Mouse (Mus musculus) gastrocnemius, postnatal 14 days (tissue): ENCODE measurements around the gene Krt34. TPM values are rescaled to one million over a fixed set of nuclear protein-coding genes. Genes with fewer than 3 reads are reported as not detected.
A peak's percentile ranks its signal among the peaks of the same experiment; 100 is the strongest.

ENCODE experiments used
- DNase-seq: peaks from one replicate; pipeline ENCODE4 v3.0.0; 2021; ENCODE audit warnings: mixed read lengths
- intact Hi-C: fragments of 180-260 bp; cut with DNase I; formaldehyde crosslinking; loops from one replicate; pipeline ENCODE4 v1.15.1; 2025; ENCODE audit warnings: low total_unique reads
- total RNA-seq, 2 experiments: library from RNA; stranded (reverse); gene quantifications; 2 replicates each; pipeline ENCODE4 v1.2.3; 2021

The Krt34 gene
- total RNA-seq, 2 experiments from 2014 or later, result not detected

DNA sequence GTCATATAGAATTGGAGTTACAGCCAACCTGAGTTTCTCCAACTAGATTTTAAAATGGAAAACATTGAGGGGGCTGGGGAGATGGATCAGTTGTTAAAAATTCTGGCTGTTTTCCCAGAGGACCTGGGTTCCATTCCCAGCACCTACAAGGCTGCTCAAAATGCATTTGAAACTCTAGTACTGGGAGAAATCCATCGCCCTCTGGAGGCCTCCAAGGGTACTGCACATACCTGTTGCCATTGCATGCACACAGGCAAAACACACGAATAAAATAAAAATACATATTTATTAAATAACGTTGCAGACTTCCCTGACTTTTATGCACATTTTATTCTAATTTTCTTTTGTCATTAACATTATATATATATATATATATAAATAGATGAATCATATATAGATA is 34.7 kb downstream of the Krt34 start:
- no peak for DNase-seq
- intact Hi-C loops, result loop anchor here (10.0 kb wide), 1 partner anchor 542 kb away; no protein-coding TSS in a partner anchor

- intact Hi-C loops, result loop anchor here (10.0 kb wide), 1 partner anchor 541 kb away; no protein-coding TSS in a partner anchor
- no peak for DNase-seq
Measured at GRCm38 (mm10) chr11:100005905-100006304, 35.4 kb downstream of the Krt34 start.

DNA sequence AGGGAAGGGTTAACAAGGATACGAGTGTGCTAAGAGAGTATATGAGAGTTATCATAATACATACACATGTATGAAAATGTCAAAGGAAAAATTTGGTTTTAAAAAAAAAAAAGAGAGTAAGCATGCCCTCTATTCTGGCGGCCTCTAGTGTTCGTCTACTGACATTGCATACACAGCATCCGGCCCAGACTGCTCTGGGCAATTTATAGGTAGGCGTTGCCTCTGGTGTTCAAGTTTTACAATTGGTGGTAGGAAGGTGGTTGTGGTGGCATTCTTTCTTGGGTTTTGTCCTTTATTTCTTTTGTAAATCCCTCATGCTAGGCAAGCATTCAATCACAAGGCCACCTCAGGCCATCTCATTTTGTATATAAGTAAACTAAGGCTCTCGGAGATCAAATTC is 36.5 kb downstream of the Krt34 start:
- intact Hi-C loops, result loop anchor here (10.0 kb wide), 1 partner anchor 540 kb away; no protein-coding TSS in a partner anchor
- peak; percentile 28 for DNase-seq

DNA sequence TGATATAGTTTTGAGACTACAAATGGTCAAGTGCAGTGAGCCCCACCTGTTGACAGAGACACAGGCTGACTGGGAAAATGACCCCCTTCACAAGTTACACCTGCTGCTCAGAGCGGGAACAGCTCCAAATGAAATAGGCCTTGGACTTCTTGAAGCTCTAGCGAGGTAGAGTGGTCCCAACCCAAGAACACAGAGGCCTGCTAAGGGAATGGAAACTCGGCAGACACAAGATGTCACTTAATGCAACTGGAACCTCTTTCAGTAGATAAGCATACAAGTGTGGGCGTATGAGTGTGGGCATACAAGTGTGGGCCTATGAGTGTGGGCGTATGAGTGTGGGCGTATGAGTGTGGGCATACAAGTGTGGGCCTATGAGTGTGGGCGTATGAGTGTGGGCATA is 42.3 kb downstream of the Krt34 start:
- no peak for DNase-seq
- intact Hi-C loops, result no loop called here

- intact Hi-C loops, result no loop called here
Measured at GRCm38 (mm10) chr11:99994384-99994661, 47.0 kb downstream of the Krt34 start.

DNA sequence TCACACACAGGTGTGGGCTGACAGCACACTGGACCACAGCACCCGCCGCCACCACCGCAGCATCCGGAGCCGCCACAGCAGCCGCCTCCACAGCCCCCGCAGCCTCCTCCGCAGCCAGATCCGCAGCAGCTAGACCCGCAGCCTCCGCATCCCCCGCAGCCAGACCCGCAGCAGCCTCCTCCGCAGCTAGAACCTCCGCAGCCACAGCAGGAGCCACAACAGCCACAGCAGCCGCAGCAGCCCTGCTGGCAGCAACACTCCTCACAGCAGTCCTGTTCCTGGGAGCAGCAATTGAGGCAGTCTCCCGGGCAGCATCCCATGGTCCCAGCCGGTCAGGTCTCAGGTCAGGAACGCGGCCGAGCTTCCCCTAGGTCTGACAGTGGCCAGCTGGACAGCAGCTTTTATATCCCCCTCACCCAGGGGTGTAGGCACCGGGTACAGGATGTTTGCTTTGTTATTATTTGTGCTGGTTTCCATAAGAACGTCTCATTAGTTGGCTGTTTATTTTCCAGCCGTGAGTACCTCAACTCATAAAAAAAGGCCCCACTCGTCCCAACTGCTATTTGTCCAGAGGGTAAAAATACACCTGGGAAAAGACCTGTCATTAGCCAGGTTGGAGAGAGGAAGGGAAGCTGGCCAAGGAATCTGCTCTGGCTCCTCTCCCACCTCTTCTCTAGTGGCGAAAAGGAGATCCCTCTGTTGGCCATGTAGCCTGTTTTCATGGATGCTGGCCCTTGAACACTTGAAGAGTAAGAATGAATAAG is 47.6 kb downstream of the Krt34 start, which contains the start of gene Krtap17-1:
Gene Krtap17-1 (minus strand): TSS at position 375 of the 764 bp plus-strand sequence.
- intact Hi-C loops, result no loop called here

More at GRCm38 (mm10) chr11:99994384-99994661, 47.0 kb downstream of the Krt34 start:
- DNase-seq, result no peak

GRCm38 (mm10) chr11:99990571-99990970 is 50.8 kb downstream of the Krt34 start:
- intact Hi-C loops, result no loop called here
- no peak for DNase-seq

More for the DNA sequence above, 47.6 kb downstream of the Krt34 start, which contains the start of gene Krtap17-1:
- DNase-seq, result no peak

GRCm38 (mm10) chr11:99989881-99990405 is 51.4 kb downstream of the Krt34 start:
- no peak for DNase-seq
- intact Hi-C loops, result no loop called here

GRCm38 (mm10) chr11:99988530-99988929 is 52.8 kb downstream of the Krt34 start:
- intact Hi-C loops, result no loop called here

More at GRCm38 (mm10) chr11:99988530-99988929, 52.8 kb downstream of the Krt34 start:
- DNase-seq, result no peak

Other genes with a start within 250 kb of the Krt34 start
- gene Gm11596, start 248.1 kb downstream of the Krt34 start, total RNA-seq, result not detected
- not detected for gene Gm11569, start 242.6 kb downstream of the Krt34 start, total RNA-seq
- gene Gm11554, start 237.1 kb downstream of the Krt34 start, total RNA-seq, result not detected
- not detected for gene Krtap4-13, start 231.7 kb downstream of the Krt34 start, total RNA-seq
- not detected for gene Gm11564, start 225.9 kb downstream of the Krt34 start, total RNA-seq
- gene 2300003K06Rik, start 203.5 kb downstream of the Krt34 start, total RNA-seq, result not detected
- gene Krtap4-16, start 189.9 kb downstream of the Krt34 start, total RNA-seq, result not detected
- not detected for gene Gm11568, start 183.6 kb downstream of the Krt34 start, total RNA-seq
- not detected for gene Gm11559, start 177.1 kb downstream of the Krt34 start, total RNA-seq
- not detected for gene Krtap9-1, start 168.2 kb downstream of the Krt34 start, total RNA-seq
- gene Gm11567, start 162.4 kb downstream of the Krt34 start, total RNA-seq, result not detected
- not detected for gene Krtap31-1, start 133.6 kb downstream of the Krt34 start, total RNA-seq
- not detected for gene Gm11565, start 126.8 kb downstream of the Krt34 start, total RNA-seq
- not detected for gene Krtap31-2, start 105.3 kb downstream of the Krt34 start, total RNA-seq
- gene Krtap9-5, start 93.1 kb downstream of the Krt34 start, total RNA-seq, result not detected
- gene Krtap29-1, start 62.5 kb downstream of the Krt34 start, total RNA-seq, result not detected
- gene Krtap16-1, start 55.0 kb downstream of the Krt34 start, total RNA-seq, result not detected
- gene Krtap17-1, start 47.6 kb downstream of the Krt34 start, total RNA-seq, result not detected
- gene Krt33a, start 25.3 kb downstream of the Krt34 start, total RNA-seq, result under 1 TPM in 1 of 2 experiments, not detected in 1; 0.16 TPM
- gene Krt33b, start 11.7 kb downstream of the Krt34 start, total RNA-seq, result under 1 TPM in 1 of 2 experiments, not detected in 1; 0.31 TPM
- gene Krt31, start 9.0 kb upstream of the Krt34 start, total RNA-seq, result not detected
- not detected for gene Krt32, start 46.7 kb upstream of the Krt34 start, total RNA-seq
- not detected for gene Krt35, start 54.7 kb upstream of the Krt34 start, total RNA-seq
- gene Krt36, start 64.1 kb upstream of the Krt34 start, total RNA-seq, result not detected
- gene Krt13, start 80.0 kb upstream of the Krt34 start, total RNA-seq, result not detected
- not detected for gene Krt15, start 94.4 kb upstream of the Krt34 start, total RNA-seq
- gene Krt19, start 107.1 kb upstream of the Krt34 start, total RNA-seq, result under 1 TPM; 0.38 to 0.51 TPM
- gene Krt9, start 151.7 kb upstream of the Krt34 start, total RNA-seq, result not detected
- not detected for gene Krt14, start 166.0 kb upstream of the Krt34 start, total RNA-seq
- not detected for gene Krt16, start 207.3 kb upstream of the Krt34 start, total RNA-seq
- not detected for gene Krt17, start 219.5 kb upstream of the Krt34 start, total RNA-seq
- gene Krt42, start 228.3 kb upstream of the Krt34 start, total RNA-seq, result not detected